Mouse (Mus musculus): ENCODE results near the gene Tcf20. TPM values are rescaled to one million over a fixed set of nuclear protein-coding genes. Genes with fewer than 3 reads are reported as not detected.

Gene Tcf20
- polyA plus RNA-seq, 1 experiment from 2014 or later, result 9.8 TPM

DNA sequence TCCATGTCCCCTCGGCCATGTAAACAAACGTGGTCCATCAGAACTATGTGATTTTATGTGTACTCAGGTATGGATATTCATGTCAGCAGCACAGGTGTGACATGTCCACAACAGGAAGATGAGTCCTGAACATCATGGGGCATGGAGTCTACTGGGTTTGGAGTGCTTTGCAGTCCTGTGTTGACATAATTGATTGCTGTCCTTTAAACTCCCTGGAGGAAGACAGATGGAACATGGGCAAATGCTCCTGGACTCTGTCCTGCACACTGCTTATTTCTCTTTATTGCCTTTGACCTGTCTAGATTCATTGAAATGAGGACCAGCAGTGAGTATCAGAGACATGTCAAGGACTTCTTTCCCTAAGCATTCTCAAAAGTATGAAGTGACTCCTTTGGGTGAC is 221.7 kb downstream of the Tcf20 start:
- H3K36me3 ChIP-seq, result no peaks in the 10 kb centered on the region

DNA sequence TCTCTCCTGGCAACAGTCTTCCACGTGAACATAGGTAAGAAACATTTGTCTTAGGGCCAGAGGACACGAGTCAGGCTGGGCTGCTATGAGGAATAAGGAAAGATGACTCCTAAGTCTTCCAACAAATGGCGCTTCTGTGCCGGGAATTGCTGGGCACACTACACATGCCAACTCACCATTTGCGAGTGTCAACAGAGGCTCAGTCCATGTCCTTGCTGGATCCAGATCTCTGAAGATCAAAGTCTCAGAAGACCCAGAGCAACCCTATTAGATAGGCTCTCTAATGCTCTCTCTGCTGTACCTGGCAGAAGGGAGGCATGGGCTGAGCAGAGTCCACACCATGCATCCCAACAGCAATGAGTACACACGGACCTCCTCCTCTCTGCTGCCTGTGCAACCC is 222.8 kb downstream of the Tcf20 start:
- Histone ChIP-seq H3K36me3 (no peaks in the 10 kb centered on the region), H3K27me3 (replicated peaks) (no peaks in the 10 kb centered on the region), H3K27ac (no peak overlapping the region), H3K9ac (no peak overlapping the region), H3K4me1 (no peaks in the 10 kb centered on the region), H3K9me3 (no peaks in the 10 kb centered on the region), H3K4me2 (replicated peaks) (no peak overlapping the region), H3K4me3 (no peak overlapping the region)
- no peak for ATAC-seq (ENCODE audit: low FRiP score, low read depth)
- 84% methylated on average over 6 of the region's 6 CpGs for WGBS

More for the DNA sequence above, 221.7 kb downstream of the Tcf20 start:
- no peak for ATAC-seq (ENCODE audit: low FRiP score, low read depth)
- no peak overlapping the region for H3K4me3 ChIP-seq
- H3K4me2 ChIP-seq (replicated peaks), result no peak overlapping the region
- 82% methylated on average over 2 of the region's 2 CpGs for WGBS
- H3K4me1 ChIP-seq, result no peaks in the 10 kb centered on the region
- no peak overlapping the region for H3K9ac ChIP-seq
- H3K27ac ChIP-seq, result no peak overlapping the region
- no peaks in the 10 kb centered on the region for H3K9me3 ChIP-seq
- H3K27me3 ChIP-seq (replicated peaks), result no peaks in the 10 kb centered on the region

DNA sequence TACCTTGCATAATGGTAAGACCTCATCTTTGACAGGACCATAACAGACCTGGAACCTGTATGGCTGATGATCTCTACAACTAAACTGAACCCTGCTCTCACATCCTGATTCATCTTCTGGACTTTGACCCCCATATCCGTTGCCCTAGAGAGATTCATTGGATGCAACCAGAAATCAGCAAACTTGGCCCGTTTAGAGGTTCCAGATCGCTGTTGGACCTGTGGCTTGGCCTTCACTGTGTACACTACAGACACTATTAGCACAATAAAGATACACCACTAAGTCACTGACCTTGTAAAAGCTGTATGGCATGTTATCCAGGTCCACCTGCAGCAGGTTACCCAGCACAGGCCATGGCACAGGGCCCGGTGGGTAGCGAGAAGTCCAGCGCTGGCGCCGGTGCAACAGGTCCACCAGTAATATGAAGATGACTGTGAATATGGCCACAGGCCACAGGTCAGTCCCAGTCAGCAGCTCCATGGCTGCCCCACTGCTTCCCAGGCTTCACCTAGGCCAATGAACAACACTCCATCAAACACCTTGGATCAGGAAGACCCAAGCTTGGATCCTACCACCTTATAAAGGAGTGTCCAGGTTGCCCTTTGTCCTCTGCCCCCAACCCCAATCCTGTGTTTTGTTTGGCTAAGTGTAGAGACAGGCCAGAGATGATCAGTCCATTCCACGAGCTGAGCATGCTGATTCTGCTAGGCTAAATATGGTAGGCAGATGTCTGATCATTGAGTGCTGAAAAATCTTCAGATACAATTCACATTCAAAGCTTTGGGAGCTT is 223.8 kb downstream of the Tcf20 start, which contains the start of gene Cyp2d40:
Gene Cyp2d40 (minus strand): TSS at position 553 of the 790 bp plus-strand sequence.
- no peak for ATAC-seq (ENCODE audit: low FRiP score, low read depth)
- Histone ChIP-seq H3K4me1 (no peaks in the 10 kb centered on the region), H3K4me2 (replicated peaks) (no peak within 1 kb of the TSS), H3K4me3 (no peak within 1 kb of the TSS), H3K36me3 (no peaks in the 10 kb centered on the region), H3K27me3 (replicated peaks) (no peaks in the 10 kb centered on the region), H3K27ac (no peak within 1 kb of the TSS), H3K9me3 (no peaks in the 10 kb centered on the region), H3K9ac (no peak within 1 kb of the TSS)
- 93% methylated on average over 9 of the region's 9 CpGs for WGBS

Small RNAs within 50 kb of the gene (microRNA-seq; reads per million reads assigned to microRNA genes)
- gene Gm27618, result not detected
- 12.2 reads per million, percentile 25 among the genes with 10 or more reads in this experiment for gene Mir3080

Other genes starting within 250 kb of the Tcf20 start
- not detected in 2 replicates for gene Cyp2d40, start 223.7 kb downstream of the Tcf20 start, polyA plus RNA-seq (2016; fragmentation: Nextera tagmentation; extraction: Ambion mirVana)
- not detected in 2 replicates for gene Cyp2d26, start 193.6 kb downstream of the Tcf20 start, polyA plus RNA-seq (2016; fragmentation: Nextera tagmentation; extraction: Ambion mirVana)
- gene Nfam1, start 45.4 kb upstream of the Tcf20 start, polyA plus RNA-seq (2016; fragmentation: Nextera tagmentation; extraction: Ambion mirVana), result 2.4 and 2.9 TPM in 2 replicates
- 40.0 and 42.1 TPM in 2 replicates for gene Serhl, start 101.6 kb upstream of the Tcf20 start, polyA plus RNA-seq (2016; fragmentation: Nextera tagmentation; extraction: Ambion mirVana)
- 57.5 and 61.1 TPM in 2 replicates for gene Rrp7a, start 134.9 kb upstream of the Tcf20 start, polyA plus RNA-seq (2016; fragmentation: Nextera tagmentation; extraction: Ambion mirVana)
- 160 and 168 TPM in 2 replicates for gene Poldip3, start 161.5 kb upstream of the Tcf20 start, polyA plus RNA-seq (2016; fragmentation: Nextera tagmentation; extraction: Ambion mirVana)
- 143 and 157 TPM in 2 replicates for gene Cyb5r3, start 184.7 kb upstream of the Tcf20 start, polyA plus RNA-seq (2016; fragmentation: Nextera tagmentation; extraction: Ambion mirVana)